Mouse (Mus musculus) left cerebral cortex, postnatal 25 days (tissue): Measurements from ENCODE around the gene D7Ertd443e. TPM values are rescaled to one million over a fixed set of nuclear protein-coding genes. Genes with fewer than 3 reads are reported as not detected.

Experiments used
- DNase-seq, 2 experiments: peaks; one replicate each; pipeline ENCODE4 v3.0.0; 2022; ENCODE audit warnings: low spot score in 2 of 2, mixed read lengths in 1 of 2
- intact Hi-C: fragments of 180-260 bp; cut with DNase I; formaldehyde crosslinking; loops from one replicate; pipeline ENCODE4 v1.15.1; 2025
- total RNA-seq, 2 experiments: library from RNA; stranded (reverse); gene quantifications; 2 replicates each; pipeline ENCODE4 v1.2.3; 2021

D7Ertd443e gene
- total RNA-seq, 2 experiments from 2014 or later, result 2.0 to 2.8 TPM

- no peak for DNase-seq
Observed at GRCm38 (mm10) chr7:134231378-134232346, 153.8 kb downstream of the D7Ertd443e start, which contains the start of gene Adam12. TSS of gene Adam12 (minus strand) at chr7:134232146.

GRCm38 (mm10) chr7:134230708-134231107 is 154.8 kb downstream of the D7Ertd443e start:
- intact Hi-C loops, result no loop called here
- DNase-seq, result no peak

More at GRCm38 (mm10) chr7:134231378-134232346, 153.8 kb downstream of the D7Ertd443e start, which contains the start of gene Adam12:
- intact Hi-C loops, result no loop called here

- no peak for DNase-seq
- intact Hi-C loops, result no loop called here
Observed at GRCm38 (mm10) chr7:134229899-134230298, 155.6 kb downstream of the D7Ertd443e start.

- DNase-seq, result peak in 1 of 2 experiments; percentile 9
- intact Hi-C loops, result no loop called here
Observed at GRCm38 (mm10) chr7:134227773-134228455, 157.5 kb downstream of the D7Ertd443e start.

GRCm38 (mm10) chr7:134227101-134227500 is 158.4 kb downstream of the D7Ertd443e start:
- DNase-seq, result no peak
- intact Hi-C loops, result no loop called here

- intact Hi-C loops, result no loop called here
- no peak for DNase-seq
Observed at GRCm38 (mm10) chr7:134226231-134226630, 159.2 kb downstream of the D7Ertd443e start.

GRCm38 (mm10) chr7:134224741-134225612 is 160.5 kb downstream of the D7Ertd443e start:
- intact Hi-C loops, result loop anchor here (2.0 kb wide), 1 partner anchor 368 kb away; no protein-coding TSS in a partner anchor
- peak; percentile 55 to 65 for DNase-seq

- intact Hi-C loops, result loop anchor here (2.0 kb wide), 1 partner anchor 368 kb away; no protein-coding TSS in a partner anchor
- DNase-seq, result no peak
Observed at GRCm38 (mm10) chr7:134224421-134224740, 161.1 kb downstream of the D7Ertd443e start.

GRCm38 (mm10) chr7:134223444-134224161 is 161.9 kb downstream of the D7Ertd443e start:
- peak; percentile 84 to 88 for DNase-seq

More at GRCm38 (mm10) chr7:134223444-134224161, 161.9 kb downstream of the D7Ertd443e start:
- intact Hi-C loops, result loop anchor here (1.0 to 2.0 kb wide), 3 partner anchors 126 to 367 kb away; no protein-coding TSS in a partner anchor

Other genes with a start within 250 kb of the D7Ertd443e start
- 1 to 10 TPM; 3.8 to 6.0 TPM for gene Adam12, start 153.5 kb downstream of the D7Ertd443e start, total RNA-seq